Mouse (Mus musculus): ENCODE data around the gene Dhx40.
"Not testable (repeated sequence)": the region's sequence is repeated elsewhere in the genome, so short reads cannot be mapped to it uniquely, and the experiment has no call there.

Dhx40 gene

GRCm38 (mm10) chr11:86751010-86751409, 56.5 kb downstream of the Dhx40 start:
- DNase-seq (ENCODE audit: low spot score in 2 of 2): no peak

- no peak for DNase-seq (ENCODE audit: low spot score in 2 of 2)
These were observed 57.6 kb downstream of the Dhx40 start for GRCm38 (mm10) chr11:86749776-86750423.

- no peak for DNase-seq (ENCODE audit: low spot score in 2 of 2)
These were observed 61.7 kb downstream of the Dhx40 start for GRCm38 (mm10) chr11:86745634-86746404.

GRCm38 (mm10) chr11:86742605-86743004, 64.9 kb downstream of the Dhx40 start:
- no peak for DNase-seq (ENCODE audit: low spot score in 2 of 2)

GRCm38 (mm10) chr11:86741505-86741904, 66.0 kb downstream of the Dhx40 start:
- no peak for DNase-seq (ENCODE audit: low spot score in 2 of 2)

GRCm38 (mm10) chr11:86739470-86739869, 68.1 kb downstream of the Dhx40 start:
- DNase-seq (ENCODE audit: low spot score in 2 of 2): no peak

- DNase-seq (ENCODE audit: low spot score in 2 of 2): no peak
These were observed 68.6 kb downstream of the Dhx40 start for GRCm38 (mm10) chr11:86738956-86739355.

- not testable (repeated sequence) for DNase-seq (ENCODE audit: low spot score in 2 of 2)
These were observed 69.2 kb downstream of the Dhx40 start for GRCm38 (mm10) chr11:86738308-86738707.

- DNase-seq (ENCODE audit: low spot score in 2 of 2): no peak
These were observed 70.1 kb downstream of the Dhx40 start for GRCm38 (mm10) chr11:86737301-86738000.

- no peak for DNase-seq (ENCODE audit: low spot score in 2 of 2)
These were observed 72.6 kb downstream of the Dhx40 start for GRCm38 (mm10) chr11:86734993-86735392.

- DNase-seq (ENCODE audit: low spot score in 2 of 2): no peak
These were observed 73.2 kb downstream of the Dhx40 start for GRCm38 (mm10) chr11:86734241-86734939.

GRCm38 (mm10) chr11:86731443-86731842, 76.1 kb downstream of the Dhx40 start:
- no peak for DNase-seq (ENCODE audit: low spot score in 2 of 2)

GRCm38 (mm10) chr11:86725607-86726006, 81.9 kb downstream of the Dhx40 start:
- no peak for DNase-seq (ENCODE audit: low spot score in 2 of 2)

GRCm38 (mm10) chr11:86724982-86725381, 82.6 kb downstream of the Dhx40 start:
- no peak for DNase-seq (ENCODE audit: low spot score in 2 of 2)

GRCm38 (mm10) chr11:86724004-86724403, 83.5 kb downstream of the Dhx40 start:
- no peak for DNase-seq (ENCODE audit: low spot score in 2 of 2)

- DNase-seq (ENCODE audit: low spot score in 2 of 2): no peak
These were observed 88.2 kb downstream of the Dhx40 start for GRCm38 (mm10) chr11:86719390-86719789.

All from frontal cortex, postnatal 10 days (tissue).